Mouse (Mus musculus) small intestine, adult 2 months (tissue): ENCODE measurements around the gene Espn. TPM values are rescaled to one million over a fixed set of nuclear protein-coding genes. Genes with fewer than 3 reads are reported as not detected.

ENCODE experiments used
- H3K27ac ChIP-seq: fragments of 200-500 bp; 2 replicates; pipeline ENCODE4 v1.5.1; 2012; ENCODE audit warnings: low read depth, low read length, control low read depth, inconsistent platforms; ENCODE audit not compliant: insufficient read depth
- H3K27me3 ChIP-seq: fragments of 200-500 bp; 2 replicates; pipeline ENCODE4 v1.6.1; 2012; ENCODE audit warnings: mild to moderate bottlenecking, moderate library complexity, low read length, inconsistent platforms; ENCODE audit not compliant: control insufficient read depth, insufficient read depth
- H3K36me3 ChIP-seq: fragments of 200-500 bp; 2 replicates; pipeline ENCODE4 v1.6.1; 2012; ENCODE audit warnings: mild to moderate bottlenecking, low read length, control low read depth, inconsistent platforms; ENCODE audit not compliant: control insufficient read depth, insufficient read depth
- H3K4me1 ChIP-seq: fragments of 200-500 bp; 2 replicates; pipeline ENCODE4 v1.6.1; 2012; ENCODE audit warnings: low read length, inconsistent platforms, mixed read lengths; ENCODE audit not compliant: control insufficient read depth, insufficient read depth, insufficient read length
- H3K4me3 ChIP-seq: fragments of 200-500 bp; 2 replicates; pipeline ENCODE4 v1.5.1; 2012; ENCODE audit warnings: low read depth, mild to moderate bottlenecking, control low read depth, inconsistent platforms, low read length, moderate library complexity
- CTCF ChIP-seq: fragments of 200-500 bp; IDR thresholded peaks from 2 replicates; pipeline ENCODE4 v1.5.1; 2012; ENCODE audit warnings: low read depth, mild to moderate bottlenecking, control low read depth, inconsistent platforms, low read length, moderate library complexity, mixed read lengths; ENCODE audit not compliant: insufficient replicate concordance, insufficient read length; ENCODE audit errors: extremely low read depth
- POLR2A ChIP-seq: fragments of 200-500 bp; IDR thresholded peaks from 2 replicates; pipeline ENCODE4 v1.6.1; 2012; ENCODE audit warnings: low read depth, mild to moderate bottlenecking, control low read depth, inconsistent platforms, low read length, moderate library complexity
- WGBS: fragments of 180-500 bp; shearing (Covaris S2); methylation state at CpG from one replicate; pipeline ENCODE4 v1.1.7; 2018; 5-methylcytosine and 5-hydroxymethylcytosine counted together
- polyA plus RNA-seq: library from polyadenylated mRNA; depleted of rRNA; stranded (reverse); fragments of >200 nt; gene quantifications from 2 replicates; pipeline ENCODE4 v1.2.3, GENCODE M21; 2012

The Espn gene
- polyA plus RNA-seq, 1 experiment = 572 TPM

DNA sequence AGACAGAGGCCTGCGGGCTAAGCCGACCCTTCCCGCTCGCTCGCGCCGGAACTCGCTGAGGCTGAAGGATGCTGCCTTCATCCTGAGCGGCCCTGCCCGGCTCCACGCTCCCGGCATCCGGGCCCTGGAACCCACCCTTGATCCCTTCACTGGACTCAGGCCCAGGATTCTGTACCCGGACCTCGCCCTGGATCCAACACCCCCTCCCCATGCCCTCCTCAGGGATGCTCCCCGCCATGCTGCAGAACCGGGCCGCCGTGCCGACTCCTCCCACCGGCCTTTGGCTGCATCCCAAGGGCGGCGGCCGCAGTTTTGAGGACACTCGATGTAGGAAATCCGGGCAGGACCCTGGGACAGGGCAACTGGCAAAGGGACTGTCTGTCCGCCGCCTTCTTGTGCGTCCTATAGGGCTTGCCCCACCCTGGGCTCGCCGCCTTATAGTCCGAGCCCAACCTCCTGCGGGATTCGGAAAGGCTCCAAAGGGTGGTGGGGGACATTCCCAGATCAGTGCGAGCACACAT is 26.2 kb upstream of the Espn start:
- peak overlapping the region; percentile 85 for H3K4me3 ChIP-seq
- WGBS = under 1% methylated on average over 35 of the region's 35 CpGs
- H3K27me3 ChIP-seq = no peaks in the 10 kb centered on the region
- TF ChIP-seq POLR2A = no peak
- TF ChIP-seq CTCF = no peak
- peaks cover 7% of the 10 kb centered on the region; the same call in 1 of the 2 replicates for H3K4me1 ChIP-seq
- H3K36me3 ChIP-seq = no peaks in the 10 kb centered on the region
- peak overlapping the region; percentile 39; the same call in 1 of the 2 replicates for H3K27ac ChIP-seq

GRCm38 (mm10) chr4:152177537-152178343 is 25.6 kb upstream of the Espn start, which contains the start of gene Acot7:
Gene Acot7 (plus strand): TSS chr4:152178134.
- Histone ChIP-seq H3K4me3 (peak within 1 kb of the TSS; percentile 85), H3K4me1 (peaks cover 7% of the 10 kb centered on the region; the same call in 1 of the 2 replicates)
- TF ChIP-seq POLR2A (peak; percentile 72), CTCF (no peak)

DNA sequence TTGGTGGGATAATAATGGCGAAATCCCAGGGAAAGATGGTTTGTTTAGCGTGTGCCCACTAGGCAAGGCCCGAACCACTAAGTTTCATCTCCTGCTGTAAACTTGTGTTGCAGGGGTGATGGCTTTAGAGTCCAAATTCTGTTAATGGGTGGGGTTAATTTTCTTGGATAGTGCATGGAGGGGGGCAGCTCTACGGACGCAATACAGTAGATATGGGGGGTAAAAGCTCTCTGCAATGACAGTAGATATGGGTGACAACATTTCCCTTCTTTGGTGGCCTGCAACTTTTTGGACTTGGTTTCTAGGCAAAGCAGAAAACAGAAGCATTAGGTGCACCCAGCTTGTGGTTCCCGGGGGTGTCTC is 25.0 kb upstream of the Espn start:
- no peaks in the 10 kb centered on the region for H3K36me3 ChIP-seq
- H3K27ac ChIP-seq = peak overlapping the region; percentile 59
- WGBS = 31% methylated on average over 6 of the region's 6 CpGs
- peaks cover 7% of the 10 kb centered on the region; the same call in 1 of the 2 replicates for H3K4me1 ChIP-seq
- no peak for TF ChIP-seq CTCF
- TF ChIP-seq POLR2A = no peak
- H3K27me3 ChIP-seq = no peaks in the 10 kb centered on the region
- peak overlapping the region; percentile 85 for H3K4me3 ChIP-seq

More at GRCm38 (mm10) chr4:152177537-152178343, 25.6 kb upstream of the Espn start, which contains the start of gene Acot7:
- Histone ChIP-seq H3K27me3 (no peaks in the 10 kb centered on the region), H3K27ac (peak within 1 kb of the TSS; percentile 59), H3K36me3 (no peaks in the 10 kb centered on the region)
- WGBS = under 1% methylated on average over 108 of the region's 108 CpGs

DNA sequence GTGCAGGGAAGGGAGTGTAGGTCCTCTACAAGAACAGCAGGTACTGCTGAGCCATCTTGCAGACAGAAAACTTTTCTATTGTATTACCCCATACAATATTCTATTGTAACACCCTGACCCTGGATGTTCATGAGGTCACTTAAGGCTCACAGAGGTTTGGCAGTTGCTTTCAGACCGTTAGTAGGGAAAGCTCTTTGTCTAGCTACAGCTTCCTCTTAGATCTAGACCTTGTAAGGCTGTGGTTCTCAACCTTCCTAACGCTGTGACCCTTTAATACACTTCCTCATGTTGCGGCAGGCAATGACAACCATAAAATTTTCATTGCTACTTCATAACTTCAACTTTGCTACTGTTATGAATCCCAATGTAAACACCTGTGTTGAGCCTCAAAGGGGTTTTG is 24.5 kb upstream of the Espn start:
- Histone ChIP-seq H3K36me3 (no peaks in the 10 kb centered on the region), H3K27me3 (no peaks in the 10 kb centered on the region), H3K4me3 (no peak overlapping the region), H3K27ac (peak overlapping the region; percentile 59; the same call in 1 of the 2 replicates), H3K4me1 (peaks cover 7% of the 10 kb centered on the region; the same call in 1 of the 2 replicates)
- TF ChIP-seq CTCF (no peak), POLR2A (no peak)
- WGBS = 26% methylated on average over 3 of the region's 3 CpGs

- Histone ChIP-seq H3K27me3 (no peaks in the 10 kb centered on the region), H3K27ac (no peak overlapping the region), H3K4me1 (peaks cover 5% of the 10 kb centered on the region; the same call in 1 of the 2 replicates), H3K36me3 (no peaks in the 10 kb centered on the region), H3K4me3 (no peak overlapping the region)
- TF ChIP-seq CTCF = no peak
- no peak for TF ChIP-seq POLR2A
- 62% methylated on average over 9 of the region's 9 CpGs for WGBS
Observed at GRCm38 (mm10) chr4:152173956-152174355, 21.8 kb upstream of the Espn start.

DNA sequence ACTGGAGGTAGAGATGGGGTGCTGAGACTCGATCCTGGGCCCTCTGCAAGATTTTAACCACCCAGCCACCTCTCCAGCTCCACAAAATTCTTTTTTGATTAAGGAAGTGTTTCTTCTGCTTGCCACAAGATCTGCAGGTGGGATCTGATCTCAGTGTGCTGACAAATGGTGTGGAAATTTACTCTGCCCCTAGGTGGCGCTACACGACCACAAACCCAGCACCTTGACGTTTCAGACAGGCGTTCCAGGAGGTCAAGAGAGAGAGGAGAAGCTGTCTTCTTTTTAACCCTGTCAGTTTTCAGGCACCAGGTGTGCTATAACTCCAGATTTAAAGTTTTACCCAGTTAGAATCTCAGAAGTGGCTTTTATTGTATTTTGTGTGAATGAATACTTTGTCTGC is 20.9 kb upstream of the Espn start:
- TF ChIP-seq POLR2A (no peak), CTCF (peak; percentile 85; the same call in 1 of the 2 replicates)
- Histone ChIP-seq H3K4me1 (peaks cover 2% of the 10 kb centered on the region; the same call in 1 of the 2 replicates), H3K36me3 (no peaks in the 10 kb centered on the region), H3K27ac (no peak overlapping the region), H3K27me3 (no peaks in the 10 kb centered on the region), H3K4me3 (no peak overlapping the region)
- WGBS = under 1% methylated on average over 5 of the region's 5 CpGs

GRCm38 (mm10) chr4:152171543-152171942 is 19.4 kb upstream of the Espn start:
- Histone ChIP-seq H3K36me3 (no peaks in the 10 kb centered on the region), H3K27ac (no peak overlapping the region), H3K27me3 (no peaks in the 10 kb centered on the region), H3K4me3 (no peak overlapping the region), H3K4me1 (no peaks in the 10 kb centered on the region)
- TF ChIP-seq CTCF (peak; percentile 40; the same call in 1 of the 2 replicates), POLR2A (no peak)
- 81% methylated on average over 6 of the region's 6 CpGs for whole genome bisulfite sequencing
